Mouse (Mus musculus) neural tube, embryonic 13.5 days (tissue): ENCODE measurements around the gene Llgl2. TPM values are rescaled to one million over a fixed set of nuclear protein-coding genes. Genes with fewer than 3 reads are reported as not detected.

Experiments used
- ATAC-seq: fragments of 200-750 bp; cut with Nextera tagmentation; 2 replicates; pipeline ENCODE4 v1.8.0; 2017; ENCODE audit warnings: low read depth, mild to moderate bottlenecking, moderate TSS enrichment, moderate library complexity
- H3K27ac ChIP-seq: fragments of 300-500 bp; sonication (generic); replicated peaks from 2 replicates; pipeline ENCODE4 v1.5.1; 2015; ENCODE audit warnings: moderate library complexity, mild to moderate bottlenecking, inconsistent platforms
- H3K27me3 ChIP-seq: fragments of 300-500 bp; sonication (generic); 2 replicates; pipeline ENCODE4 v1.6.1; 2015; ENCODE audit warnings: mild to moderate bottlenecking, inconsistent platforms
- H3K36me3 ChIP-seq: fragments of 300-500 bp; sonication (generic); 2 replicates; pipeline ENCODE4 v1.6.1; 2015; ENCODE audit warnings: mild to moderate bottlenecking, inconsistent platforms
- H3K4me1 ChIP-seq: fragments of 300-500 bp; sonication (generic); replicated peaks from 2 replicates; pipeline ENCODE4 v1.6.1; 2015; ENCODE audit warnings: inconsistent platforms
- H3K4me2 ChIP-seq: fragments of 300-500 bp; sonication (generic); 2 replicates; pipeline ENCODE4 v1.6.1; 2015; ENCODE audit warnings: inconsistent platforms, mild to moderate bottlenecking, moderate library complexity
- H3K4me3 ChIP-seq: fragments of 300-500 bp; sonication (generic); 2 replicates; pipeline ENCODE4 v1.5.1; 2015; ENCODE audit warnings: mild to moderate bottlenecking, inconsistent platforms
- H3K9ac ChIP-seq: fragments of 300-500 bp; sonication (generic); 2 replicates; pipeline ENCODE4 v1.6.1; 2015; ENCODE audit warnings: moderate library complexity, mild to moderate bottlenecking, inconsistent platforms
- H3K9me3 ChIP-seq: fragments of 300-500 bp; sonication (generic); 2 replicates; pipeline ENCODE4 v1.6.1; 2016; ENCODE audit warnings: inconsistent platforms
- WGBS: fragments of 180-500 bp; shearing (Covaris S2); methylation state at CpG from one replicate; pipeline ENCODE4 v1.1.7; 2015; 5-methylcytosine and 5-hydroxymethylcytosine counted together
- polyA plus RNA-seq: library from polyadenylated mRNA; unstranded; fragments of >200 nt; fragmentation: Nextera tagmentation; extraction: Ambion mirVana; gene quantifications from 2 replicates; pipeline ENCODE4 v1.2.1, GENCODE M21; 2015

Llgl2 gene
- polyA plus RNA-seq, 1 experiment from 2014 or later, result 1.8 TPM

DNA sequence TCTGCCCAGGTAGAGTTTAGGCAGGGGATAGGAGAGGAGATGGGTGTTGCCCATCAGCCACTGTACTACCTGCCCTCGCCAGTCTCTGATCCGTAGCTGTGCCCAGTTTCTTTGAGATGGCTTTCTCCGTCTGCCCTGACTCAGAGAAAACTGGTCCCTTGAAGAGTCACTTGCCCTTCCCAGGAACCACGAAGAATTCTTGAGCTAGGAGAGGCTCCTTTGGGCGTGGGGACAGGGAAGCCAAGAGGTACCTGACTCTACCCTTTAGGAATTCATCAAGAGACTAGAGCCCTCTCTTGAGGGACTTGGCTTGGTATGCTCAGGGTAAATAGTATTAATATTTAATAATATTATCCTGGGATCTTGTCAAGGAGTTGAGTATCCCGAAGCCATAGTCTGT lies 3.8 kb downstream of the Llgl2 start:
- Histone ChIP-seq H3K36me3 (peaks cover 4% of the 10 kb centered on the region), H3K4me2 (no peak overlapping the region), H3K9me3 (no peaks in the 10 kb centered on the region), H3K27ac (no peak overlapping the region), H3K4me1 (peaks cover 23% of the 10 kb centered on the region), H3K4me3 (no peak overlapping the region), H3K9ac (no peak overlapping the region), H3K27me3 (peaks cover 85% of the 10 kb centered on the region)
- WGBS, result 91% methylated on average over 6 of the region's 6 CpGs
- no peak for ATAC-seq

DNA sequence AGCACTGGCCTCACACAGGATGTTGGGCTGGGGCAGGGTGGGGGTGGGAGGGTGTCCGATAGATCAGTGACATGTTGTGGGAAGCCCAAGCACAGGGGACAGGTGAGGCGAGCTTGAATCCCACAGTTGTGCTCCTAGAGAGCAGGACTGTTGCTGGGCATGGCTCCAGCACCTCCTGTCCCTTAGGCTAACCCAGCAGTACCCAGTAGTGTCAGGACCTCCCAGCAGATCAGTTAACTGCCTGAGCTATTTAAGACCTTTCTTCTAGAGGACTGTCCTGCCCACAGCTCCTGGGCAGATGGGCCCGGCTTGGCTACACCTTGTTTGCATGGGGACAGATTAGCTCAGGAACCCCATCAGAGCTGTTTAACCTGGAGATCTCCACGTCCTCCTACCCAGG lies 5.2 kb downstream of the Llgl2 start:
- 58% methylated on average over 4 of the region's 4 CpGs for WGBS
- no peak overlapping the region for H3K4me3 ChIP-seq
- H3K27me3 ChIP-seq, result peaks cover 71% of the 10 kb centered on the region

DNA sequence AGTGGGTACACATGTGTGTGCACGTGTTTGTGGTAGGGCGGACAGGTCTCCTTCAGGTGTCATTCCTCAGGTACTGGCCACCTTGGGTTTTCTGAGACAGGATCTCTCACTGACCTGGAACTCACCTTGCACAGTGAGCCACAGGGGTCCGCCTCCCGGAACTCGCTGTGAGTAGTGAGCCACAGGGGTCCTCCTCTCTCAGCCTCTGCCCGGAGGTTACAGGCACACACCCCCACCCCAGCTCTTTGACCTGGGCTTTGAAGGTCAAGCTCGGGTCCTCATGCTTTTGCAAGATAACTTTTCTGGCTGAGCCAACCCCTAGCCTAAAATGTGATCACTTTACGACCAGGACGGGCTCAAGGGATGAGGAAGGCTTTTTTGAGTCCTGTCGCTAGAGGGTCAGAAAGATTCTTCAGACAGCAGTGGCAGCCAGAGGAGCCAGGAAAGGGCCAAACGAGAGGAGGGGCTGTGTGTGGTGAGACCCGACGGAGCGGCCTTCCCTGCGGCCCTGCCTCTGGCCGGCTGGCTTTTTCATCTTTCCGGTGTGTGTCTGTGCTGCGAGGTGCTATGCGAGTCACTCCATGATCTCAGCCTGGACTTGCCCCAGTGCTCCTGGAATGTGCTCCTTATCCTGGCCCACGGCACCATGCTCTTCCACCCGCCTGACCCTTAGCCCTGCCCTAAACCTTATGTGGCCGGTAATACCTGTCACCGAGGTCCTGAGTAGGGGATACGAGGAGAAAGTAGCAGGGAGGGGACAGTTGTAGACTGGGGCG lies 6.9 kb downstream of the Llgl2 start:
- no peak overlapping the region for H3K4me3 ChIP-seq
- H3K9ac ChIP-seq, result no peak overlapping the region
- no peak overlapping the region for H3K4me2 ChIP-seq
- ATAC-seq, result no peak
- H3K4me1 ChIP-seq, result peaks cover 18% of the 10 kb centered on the region
- H3K9me3 ChIP-seq, result no peaks in the 10 kb centered on the region
- 20% methylated on average over 25 of the region's 25 CpGs for WGBS
- no peak overlapping the region for H3K27ac ChIP-seq
- peaks cover 59% of the 10 kb centered on the region for H3K27me3 ChIP-seq
- H3K36me3 ChIP-seq, result no peaks in the 10 kb centered on the region

More for the DNA sequence above, 5.2 kb downstream of the Llgl2 start:
- no peaks in the 10 kb centered on the region for H3K36me3 ChIP-seq
- no peak overlapping the region for H3K4me2 ChIP-seq
- no peaks in the 10 kb centered on the region for H3K9me3 ChIP-seq
- no peak for ATAC-seq
- H3K4me1 ChIP-seq, result peaks cover 29% of the 10 kb centered on the region
- no peak overlapping the region for H3K27ac ChIP-seq
- no peak overlapping the region for H3K9ac ChIP-seq

DNA sequence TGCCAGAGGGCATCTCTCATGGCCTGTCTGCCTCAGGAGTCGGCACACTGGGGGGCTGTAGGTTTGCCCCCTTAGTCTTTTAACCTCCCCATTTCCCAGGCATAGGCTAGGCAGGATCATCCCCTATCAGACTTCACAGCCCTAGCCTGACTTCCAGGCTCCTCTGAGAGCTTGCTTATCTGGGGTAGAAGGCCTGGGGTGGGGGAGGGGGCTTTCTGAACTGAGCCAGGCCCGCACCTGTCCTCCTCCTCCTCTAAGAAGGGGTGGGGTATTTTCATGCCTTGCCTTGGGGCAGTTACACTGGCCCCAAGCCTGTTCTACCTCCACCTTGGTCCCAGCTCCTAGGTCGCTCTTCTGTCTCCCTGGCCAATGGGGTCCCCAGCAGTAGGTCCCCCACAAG lies 7.7 kb downstream of the Llgl2 start:
- H3K27me3 ChIP-seq, result peaks cover 53% of the 10 kb centered on the region
- H3K9me3 ChIP-seq, result no peaks in the 10 kb centered on the region
- H3K4me2 ChIP-seq, result no peak overlapping the region
- 36% methylated on average over 3 of the region's 3 CpGs for WGBS
- peaks cover 18% of the 10 kb centered on the region for H3K4me1 ChIP-seq
- H3K27ac ChIP-seq, result no peak overlapping the region
- H3K9ac ChIP-seq, result no peak overlapping the region
- no peak overlapping the region for H3K4me3 ChIP-seq
- H3K36me3 ChIP-seq, result no peaks in the 10 kb centered on the region
- no peak for ATAC-seq

DNA sequence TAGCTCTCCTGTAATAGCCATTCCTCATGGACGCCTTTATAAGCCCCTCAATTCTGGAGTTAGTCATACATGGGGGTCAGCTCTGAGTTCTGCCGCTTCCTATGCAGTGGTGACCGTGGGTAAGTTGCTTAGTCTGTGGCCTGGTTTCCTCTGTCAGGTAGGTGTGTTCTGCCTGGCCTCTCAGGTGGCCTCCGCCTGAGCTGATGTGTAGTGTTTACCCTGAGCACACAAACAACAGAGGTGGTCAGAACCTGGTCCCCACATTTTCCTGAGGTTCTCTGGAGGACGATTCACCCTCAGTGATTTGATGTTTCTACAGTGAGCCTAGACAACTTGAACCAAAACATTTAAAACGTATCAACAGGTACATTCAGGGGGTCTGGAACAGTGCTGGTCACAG lies 8.2 kb downstream of the Llgl2 start:
- Histone ChIP-seq H3K4me3 (no peak overlapping the region), H3K4me2 (no peak overlapping the region), H3K27me3 (peaks cover 47% of the 10 kb centered on the region), H3K9ac (no peak overlapping the region), H3K27ac (no peak overlapping the region), H3K9me3 (no peaks in the 10 kb centered on the region), H3K4me1 (peaks cover 18% of the 10 kb centered on the region), H3K36me3 (no peaks in the 10 kb centered on the region)
- no peak for ATAC-seq
- 50% methylated on average over 6 of the region's 6 CpGs for WGBS

DNA sequence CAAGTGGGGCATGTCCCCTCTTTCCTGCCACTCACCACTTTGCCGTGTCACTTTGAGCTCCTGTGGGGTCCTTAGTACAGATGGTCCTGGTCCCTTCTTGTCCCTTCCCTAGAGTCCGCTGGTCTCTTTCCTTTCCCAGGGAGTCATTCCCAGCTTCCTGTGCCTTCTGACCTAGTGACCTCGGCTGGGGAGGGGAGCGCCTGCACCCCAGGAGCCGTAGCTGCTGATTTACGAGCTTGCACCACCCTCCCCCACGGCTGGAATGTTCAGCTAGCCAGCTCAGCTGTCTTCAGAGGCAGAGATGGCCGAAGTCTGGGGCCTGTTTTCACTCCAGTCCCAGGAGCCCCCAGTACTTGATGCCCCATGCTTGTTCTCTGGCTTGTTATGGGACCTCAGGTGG lies 8.7 kb downstream of the Llgl2 start:
- WGBS, result under 1% methylated on average over 8 of the region's 8 CpGs
- peaks cover 47% of the 10 kb centered on the region for H3K27me3 ChIP-seq
- no peaks in the 10 kb centered on the region for H3K9me3 ChIP-seq
- ATAC-seq, result no peak
- H3K4me1 ChIP-seq, result peaks cover 18% of the 10 kb centered on the region
- no peak overlapping the region for H3K9ac ChIP-seq
- H3K4me3 ChIP-seq, result no peak overlapping the region
- no peak overlapping the region for H3K27ac ChIP-seq
- no peak overlapping the region for H3K4me2 ChIP-seq
- H3K36me3 ChIP-seq, result no peaks in the 10 kb centered on the region

DNA sequence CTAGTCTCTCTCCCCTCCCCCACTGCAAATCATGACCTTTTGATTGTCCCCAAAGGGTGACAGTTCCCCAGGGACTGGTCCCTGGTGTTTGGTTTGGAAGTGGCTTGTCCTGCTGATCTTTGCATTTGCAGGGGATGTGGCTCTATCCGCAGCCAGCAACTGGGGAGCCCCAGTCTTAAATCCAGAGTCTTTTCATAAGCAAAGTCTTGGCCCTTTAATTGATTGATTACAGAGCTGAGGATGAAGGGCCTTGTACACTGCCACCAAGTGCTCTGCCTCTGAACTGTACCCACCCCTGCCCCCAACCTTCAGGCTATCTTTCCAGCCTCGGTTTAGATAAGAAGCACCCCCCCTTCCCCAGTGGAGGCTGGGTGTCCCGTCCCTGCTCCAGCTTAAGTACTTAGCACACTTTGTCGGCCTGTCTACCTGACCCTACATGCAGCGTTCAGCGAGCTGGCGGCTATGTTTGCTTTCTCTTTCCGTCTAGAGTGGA lies 9.2 kb downstream of the Llgl2 start:
- Histone ChIP-seq H3K4me2 (no peak overlapping the region), H3K4me3 (no peak overlapping the region), H3K9me3 (no peaks in the 10 kb centered on the region), H3K27ac (no peak overlapping the region), H3K4me1 (peaks cover 18% of the 10 kb centered on the region), H3K27me3 (peaks cover 44% of the 10 kb centered on the region), H3K9ac (no peak overlapping the region), H3K36me3 (no peaks in the 10 kb centered on the region)
- ATAC-seq, result no peak
- WGBS, result 13% methylated on average over 8 of the region's 8 CpGs

DNA sequence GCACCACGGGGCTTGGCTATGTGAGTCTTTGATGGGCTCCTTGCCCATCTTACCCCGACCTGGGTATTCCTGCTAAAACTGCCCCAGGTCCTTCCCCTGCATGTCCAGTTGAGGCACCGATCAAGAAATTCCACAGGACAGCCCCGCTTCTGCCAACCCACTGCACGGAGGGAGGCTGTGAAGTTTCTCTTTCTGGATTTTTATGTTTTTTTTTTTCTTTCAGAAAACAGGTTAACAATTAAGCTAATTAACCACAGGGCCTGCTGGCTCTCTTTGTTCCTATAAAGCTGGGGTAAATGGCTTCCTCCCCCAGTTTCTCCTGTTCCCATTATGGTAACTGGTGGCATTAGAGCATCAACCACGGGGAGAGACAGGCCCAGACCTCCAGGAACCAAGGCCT lies 10.2 kb downstream of the Llgl2 start:
- no peak overlapping the region for H3K27ac ChIP-seq
- H3K4me1 ChIP-seq, result peaks cover 18% of the 10 kb centered on the region
- peaks cover 39% of the 10 kb centered on the region for H3K27me3 ChIP-seq
- no peak overlapping the region for H3K9ac ChIP-seq
- H3K36me3 ChIP-seq, result no peaks in the 10 kb centered on the region
- no peak overlapping the region for H3K4me2 ChIP-seq
- no peak for ATAC-seq
- H3K4me3 ChIP-seq, result no peak overlapping the region
- no peaks in the 10 kb centered on the region for H3K9me3 ChIP-seq
- WGBS, result 44% methylated on average over 6 of the region's 6 CpGs

DNA sequence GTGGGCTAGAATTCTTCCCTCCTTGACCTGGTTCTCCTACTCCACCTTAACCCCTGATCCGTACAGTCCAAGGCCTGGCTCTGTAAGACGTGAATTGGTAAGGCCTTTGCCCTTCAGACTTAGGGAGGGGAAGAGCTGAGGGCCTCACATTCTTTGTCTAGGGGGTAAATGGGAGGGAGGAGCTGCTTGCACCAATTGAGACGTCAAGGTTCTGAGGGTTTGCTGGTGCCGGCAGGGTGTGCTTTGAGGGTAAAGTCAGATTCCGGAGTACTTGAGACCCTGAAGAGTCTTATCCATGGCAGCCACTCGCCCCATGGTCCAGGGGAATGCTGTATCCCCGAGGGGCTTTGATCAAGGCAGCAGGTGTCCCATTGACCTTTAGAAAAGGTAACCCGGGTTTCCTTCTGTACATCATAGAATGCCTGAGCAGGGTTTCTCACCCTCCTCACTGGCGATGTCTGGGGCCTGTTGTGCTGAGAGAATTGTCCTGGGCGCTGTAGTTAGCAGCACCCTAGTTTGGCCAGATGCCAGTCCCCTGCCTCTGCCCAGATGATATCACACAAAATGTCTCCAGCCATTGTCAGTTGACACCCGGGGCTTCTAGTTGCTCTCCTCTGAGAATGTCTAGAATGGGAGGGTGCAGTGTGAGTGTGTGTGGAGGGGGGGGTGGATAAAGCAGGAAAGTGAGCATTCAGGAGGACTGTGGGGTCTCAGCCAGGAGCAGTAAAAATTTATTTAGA lies 13.0 kb downstream of the Llgl2 start:
- Histone ChIP-seq H3K4me3 (no peak overlapping the region), H3K27ac (no peak overlapping the region), H3K27me3 (peaks cover 11% of the 10 kb centered on the region), H3K36me3 (no peaks in the 10 kb centered on the region), H3K4me2 (no peak overlapping the region), H3K9ac (no peak overlapping the region), H3K4me1 (peaks cover 18% of the 10 kb centered on the region), H3K9me3 (no peaks in the 10 kb centered on the region)
- WGBS, result 27% methylated on average over 11 of the region's 11 CpGs
- ATAC-seq, result no peak

DNA sequence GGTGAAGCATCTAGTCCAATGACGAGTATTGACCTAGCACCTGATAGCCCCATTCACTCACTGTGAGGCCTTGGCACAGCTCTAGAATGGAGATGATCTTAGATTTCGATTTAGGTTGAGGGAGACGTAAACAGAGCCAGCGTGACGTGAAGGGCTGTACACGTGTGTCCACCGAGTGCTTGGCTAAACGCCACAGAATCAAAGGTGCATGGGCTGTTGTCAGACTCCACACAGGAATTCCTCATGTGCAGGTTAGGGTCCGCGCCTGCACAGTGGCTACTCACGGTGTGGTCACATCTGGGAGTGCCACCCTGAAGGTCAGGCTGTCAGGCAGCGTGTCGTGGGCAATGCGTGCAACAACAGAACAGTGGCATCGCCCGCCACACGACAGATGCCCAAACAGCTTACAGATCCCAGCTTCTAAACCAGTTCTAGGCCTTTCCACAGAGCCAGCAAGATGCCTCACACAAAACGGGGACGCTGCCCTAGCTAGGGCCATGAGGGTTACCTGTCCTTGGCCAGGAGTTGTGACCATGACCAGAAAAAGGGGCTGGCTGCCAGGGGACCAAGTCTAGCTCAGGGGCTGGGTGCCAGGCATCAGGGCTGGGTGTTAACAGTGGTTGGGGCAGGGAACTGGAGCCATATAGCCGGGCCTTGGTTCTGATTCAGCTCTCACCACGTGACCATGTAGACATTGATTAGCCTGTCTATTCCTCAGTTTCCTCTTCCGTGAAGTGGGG lies 13.9 kb downstream of the Llgl2 start:
- Histone ChIP-seq H3K4me1 (peaks cover 12% of the 10 kb centered on the region), H3K36me3 (no peaks in the 10 kb centered on the region), H3K27ac (no peak overlapping the region), H3K9me3 (no peaks in the 10 kb centered on the region), H3K9ac (no peak overlapping the region), H3K4me3 (no peak overlapping the region), H3K27me3 (peaks cover 5% of the 10 kb centered on the region; the same call in 1 of the 2 replicates), H3K4me2 (no peak overlapping the region)
- 93% methylated on average over 22 of the region's 22 CpGs for WGBS
- ATAC-seq, result no peak

DNA sequence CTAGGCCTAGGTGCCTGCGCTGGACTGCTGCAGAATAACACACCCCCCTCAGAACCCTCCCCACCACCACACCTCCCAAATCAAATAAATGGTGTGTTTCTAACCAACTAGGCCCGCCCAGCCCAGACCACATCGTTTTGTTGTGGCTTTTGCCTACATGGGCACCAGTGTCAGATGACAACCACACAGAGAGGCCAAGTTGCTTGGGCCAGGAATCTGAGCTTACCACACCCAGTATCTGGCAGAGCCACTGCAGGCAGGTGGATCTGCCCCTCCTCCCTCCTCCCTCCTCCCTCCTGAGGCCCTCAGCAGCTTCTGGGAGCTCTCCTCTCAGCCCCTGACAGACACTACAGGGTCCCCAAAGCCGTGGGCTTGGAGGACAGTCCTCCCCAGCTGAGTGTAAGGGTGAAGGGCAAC lies 15.1 kb downstream of the Llgl2 start:
- no peaks in the 10 kb centered on the region for H3K9me3 ChIP-seq
- H3K4me3 ChIP-seq, result no peak overlapping the region
- H3K9ac ChIP-seq, result no peak overlapping the region
- no peak for ATAC-seq
- no peak overlapping the region for H3K27ac ChIP-seq
- H3K27me3 ChIP-seq, result peaks cover 5% of the 10 kb centered on the region; the same call in 1 of the 2 replicates
- no peaks in the 10 kb centered on the region for H3K36me3 ChIP-seq
- H3K4me1 ChIP-seq, result peaks cover under 1% of the 10 kb centered on the region; the same call in 1 of the 2 replicates
- no peak overlapping the region for H3K4me2 ChIP-seq
- 42% methylated on average over 4 of the region's 4 CpGs for WGBS

DNA sequence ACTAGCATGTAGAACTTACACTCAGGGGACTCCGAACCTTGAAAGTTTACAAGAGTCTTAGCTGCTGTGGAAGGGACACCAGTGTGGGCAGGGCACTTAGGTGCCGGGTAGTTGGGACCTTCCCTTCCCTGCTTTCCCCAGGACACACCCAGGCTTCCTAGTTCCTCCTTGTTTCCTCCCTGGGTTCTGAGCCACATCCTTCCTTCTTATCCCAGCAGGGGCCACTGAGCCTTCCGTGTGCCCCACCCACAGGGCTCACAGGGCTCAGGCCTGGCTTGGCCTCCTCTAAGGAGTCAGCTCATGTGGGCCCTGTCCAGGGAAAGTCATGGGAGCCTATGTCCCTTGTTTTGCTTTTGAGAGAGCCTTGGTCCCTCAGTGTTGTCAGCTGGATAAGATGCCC lies 15.9 kb downstream of the Llgl2 start:
- Histone ChIP-seq H3K27ac (no peak overlapping the region), H3K4me3 (no peak overlapping the region), H3K4me2 (no peak overlapping the region), H3K27me3 (no peaks in the 10 kb centered on the region; the same call in 1 of the 2 replicates), H3K36me3 (no peaks in the 10 kb centered on the region), H3K9ac (no peak overlapping the region), H3K4me1 (no peaks in the 10 kb centered on the region; the same call in 1 of the 2 replicates), H3K9me3 (no peaks in the 10 kb centered on the region)
- WGBS, result 80% methylated on average over 3 of the region's 3 CpGs
- ATAC-seq, result no peak
